Mouse (Mus musculus): ENCODE measurements around the gene Gemin7. TPM values are rescaled to one million over a fixed set of nuclear protein-coding genes. Genes with fewer than 3 reads are reported as not detected.
A peak's percentile ranks its signal among the peaks of the same experiment; 100 is the strongest.

The Gemin7 gene
- 51.6 and 52.0 TPM in 2 replicates for polyA plus RNA-seq (2012; ENCODE audit: insufficient read depth, insufficient read length, missing spikeins)

DNA sequence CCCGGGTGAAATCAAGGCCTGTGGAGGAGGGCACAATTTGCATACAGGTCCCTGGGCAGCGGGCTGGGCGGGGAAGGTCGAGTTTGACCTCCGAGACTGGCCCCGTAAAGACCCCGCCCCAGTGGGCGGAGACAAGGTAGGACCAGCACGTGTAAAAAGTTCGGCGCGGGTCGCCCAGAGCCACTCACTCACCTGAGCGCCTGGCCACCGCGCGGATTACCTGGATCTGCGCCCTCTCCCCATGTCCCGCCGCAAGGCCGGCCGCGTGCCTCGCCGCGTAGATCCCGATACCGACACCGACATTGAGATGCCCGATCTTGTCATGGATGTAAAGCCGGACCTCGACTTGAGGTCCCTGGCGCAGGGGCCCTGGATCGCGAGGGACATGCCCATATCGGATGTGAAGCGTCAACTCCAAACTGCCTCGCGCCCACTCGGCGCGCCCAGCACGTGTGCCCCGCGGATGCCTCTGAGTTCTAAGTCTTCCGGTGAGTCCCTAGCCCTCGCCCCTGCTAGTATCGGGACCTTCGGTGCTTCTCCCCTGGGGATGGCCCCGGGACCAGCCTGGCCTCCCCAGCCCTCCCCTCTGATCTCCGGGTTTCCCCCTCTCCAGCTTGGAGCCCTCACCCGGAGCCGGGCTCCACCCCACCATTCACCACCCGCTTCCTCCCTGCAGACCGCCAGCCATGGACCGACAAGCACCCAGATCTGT, at the start of gene Gemin7, which contains the start of gene Zfp296:
Gene Gemin7, minus strand, starts transcription at position 455 of the 712 bp plus-strand sequence.
Gene Zfp296, plus strand, starts transcription at position 147 of the 712 bp plus-strand sequence.
- TF ChIP-seq POLR2A (IDR thresholded peaks at IDR 0.05; ENCODE audit: borderline replicate concordance, low read depth, low read length) (no peak), CTCF (IDR thresholded peaks at IDR 0.05; ENCODE audit: low read depth, low read length) (no peak)
- Histone ChIP-seq H3K27ac (ENCODE audit: insufficient read depth, low read depth, low read length) (peak within 1 kb of the TSS; percentile 17; the same call in 1 of the 2 replicates), H3K4me1 (ENCODE audit: control insufficient read depth, insufficient read depth, low read length) (peaks cover 12% of the 10 kb centered on the region)

DNA sequence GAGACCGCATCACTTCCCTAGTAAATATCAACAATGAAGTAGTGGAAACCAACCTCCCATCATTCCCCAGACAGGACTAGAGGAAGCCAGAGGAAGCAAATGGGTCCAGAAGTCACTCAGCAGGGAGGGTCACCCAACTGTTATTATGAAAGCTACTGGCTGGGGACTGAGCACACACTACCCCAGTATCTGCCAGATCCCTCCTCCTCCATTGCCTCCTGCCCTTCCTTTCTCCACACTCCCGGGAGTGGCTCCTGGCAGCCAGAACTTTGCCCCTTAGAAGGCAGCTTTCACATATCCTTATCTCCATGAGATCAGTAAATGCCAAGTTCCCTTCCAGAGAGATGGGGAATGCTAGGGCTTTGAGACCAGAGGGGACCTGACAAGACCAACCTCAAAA, 46.0 kb upstream of the Gemin7 start:
- Histone ChIP-seq H3K4me1 (ENCODE audit: control insufficient read depth, insufficient read depth, low read length) (peaks cover 2% of the 10 kb centered on the region; the same call in 1 of the 2 replicates), H3K27ac (ENCODE audit: insufficient read depth, low read depth, low read length) (no peak overlapping the region), H3K4me3 (ENCODE audit: insufficient read depth, low read length) (no peak overlapping the region)
- no peak for TF ChIP-seq POLR2A (IDR thresholded peaks at IDR 0.05; ENCODE audit: borderline replicate concordance, low read depth, low read length)
- TF ChIP-seq CTCF (IDR thresholded peaks at IDR 0.05; ENCODE audit: low read depth, low read length): no peak

More for the DNA sequence above, at the start of gene Gemin7, which contains the start of gene Zfp296:
- peak within 1 kb of the TSS; percentile 63 for H3K4me3 ChIP-seq (ENCODE audit: insufficient read depth, low read length)

DNA sequence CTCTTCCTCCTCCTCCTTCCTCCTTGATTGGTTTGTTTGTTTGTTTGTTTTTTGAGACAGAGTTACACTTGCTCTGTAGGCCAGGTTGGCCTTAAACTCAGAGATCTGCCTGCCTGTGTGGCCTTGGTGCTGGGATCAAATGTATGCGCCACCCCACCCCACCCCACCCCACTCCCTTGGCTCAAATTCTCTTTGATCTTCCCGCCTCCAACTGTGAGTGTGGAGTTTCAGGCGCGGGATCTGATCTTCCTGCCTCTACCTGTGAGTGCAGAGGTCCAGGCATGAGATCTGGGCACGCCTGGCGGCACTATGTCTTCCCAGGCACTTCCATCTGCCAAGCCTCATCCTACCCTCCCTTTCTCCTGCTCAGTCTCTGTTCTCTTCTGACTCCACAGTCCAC, 44.8 kb upstream of the Gemin7 start:
- H3K4me1 ChIP-seq (ENCODE audit: control insufficient read depth, insufficient read depth, low read length): peaks cover 2% of the 10 kb centered on the region; the same call in 1 of the 2 replicates
- TF ChIP-seq CTCF (IDR thresholded peaks at IDR 0.05; ENCODE audit: low read depth, low read length): no peak
- no peak for TF ChIP-seq POLR2A (IDR thresholded peaks at IDR 0.05; ENCODE audit: borderline replicate concordance, low read depth, low read length)
- no peak overlapping the region for H3K4me3 ChIP-seq (ENCODE audit: insufficient read depth, low read length)

DNA sequence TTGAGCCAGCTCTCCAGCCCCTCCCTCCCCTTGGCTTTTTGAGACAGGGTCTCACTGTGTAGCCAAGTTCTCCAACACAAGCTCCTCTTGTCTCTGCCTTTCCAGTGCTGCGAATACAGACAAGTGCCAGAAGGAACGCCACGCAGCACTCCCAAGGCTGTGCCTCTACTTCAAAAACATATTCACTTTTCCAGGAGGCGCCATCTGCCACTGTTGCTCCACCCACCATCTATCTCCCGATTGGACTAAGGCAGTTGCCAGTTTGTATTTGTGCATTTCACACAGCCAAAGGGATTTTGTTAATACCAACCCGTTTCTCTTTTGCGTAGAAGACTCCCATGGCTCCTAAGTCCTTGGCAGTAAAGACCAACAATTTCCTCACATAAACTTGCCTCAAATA, 43.4 kb upstream of the Gemin7 start:
- H3K27ac ChIP-seq (ENCODE audit: insufficient read depth, low read depth, low read length): no peak overlapping the region
- no peak overlapping the region for H3K4me3 ChIP-seq (ENCODE audit: insufficient read depth, low read length)
- peaks cover 2% of the 10 kb centered on the region; the same call in 1 of the 2 replicates for H3K4me1 ChIP-seq (ENCODE audit: control insufficient read depth, insufficient read depth, low read length)
- TF ChIP-seq CTCF (IDR thresholded peaks at IDR 0.05; ENCODE audit: low read depth, low read length): no peak

More for the DNA sequence above, 44.8 kb upstream of the Gemin7 start:
- H3K27ac ChIP-seq (ENCODE audit: insufficient read depth, low read depth, low read length): no peak overlapping the region

DNA sequence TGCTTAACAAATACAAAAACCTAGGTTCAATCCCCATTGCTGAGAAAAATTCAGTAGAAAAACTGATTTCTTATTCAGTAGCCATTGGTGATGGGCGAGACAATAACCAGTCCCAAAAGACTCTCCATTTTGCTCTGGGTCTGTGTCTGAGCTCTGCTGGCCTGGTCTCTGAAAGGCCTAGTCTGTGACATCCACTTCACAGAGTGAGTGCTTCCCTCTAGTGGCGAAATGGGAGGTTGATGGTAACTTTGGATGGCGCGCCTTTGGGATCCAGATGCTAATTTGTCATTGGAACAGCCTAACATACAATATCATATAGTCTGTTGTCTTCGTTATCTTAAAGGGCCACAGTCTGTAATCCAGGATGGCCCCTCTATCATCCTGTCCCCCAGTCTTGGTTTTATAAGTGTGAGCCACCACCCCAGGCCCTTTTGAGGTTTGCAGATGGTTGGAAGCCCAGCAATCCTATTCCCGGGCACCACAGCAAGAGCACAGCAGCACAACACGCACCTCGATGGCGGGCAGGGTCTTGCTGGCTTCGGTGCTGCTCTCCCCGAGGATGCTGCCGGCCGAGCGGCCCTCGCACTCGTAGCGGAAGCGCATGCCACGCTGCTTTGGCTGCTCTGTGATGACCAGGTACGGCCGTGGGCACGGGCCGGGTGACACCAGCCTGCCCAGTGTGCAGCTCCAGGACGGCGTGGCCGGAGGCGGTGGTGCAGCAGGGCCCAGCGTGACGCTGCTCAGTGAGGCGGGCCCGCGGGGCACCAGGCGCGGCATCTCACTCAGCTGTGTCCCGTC, 41.8 kb upstream of the Gemin7 start:
- Histone ChIP-seq H3K4me1 (ENCODE audit: control insufficient read depth, insufficient read depth, low read length) (peaks cover 2% of the 10 kb centered on the region; the same call in 1 of the 2 replicates), H3K27ac (ENCODE audit: insufficient read depth, low read depth, low read length) (no peak overlapping the region), H3K4me3 (ENCODE audit: insufficient read depth, low read length) (no peak overlapping the region)
- TF ChIP-seq POLR2A (IDR thresholded peaks at IDR 0.05; ENCODE audit: borderline replicate concordance, low read depth, low read length): no peak
- peak; percentile 64 for TF ChIP-seq CTCF (IDR thresholded peaks at IDR 0.05; ENCODE audit: low read depth, low read length)

DNA sequence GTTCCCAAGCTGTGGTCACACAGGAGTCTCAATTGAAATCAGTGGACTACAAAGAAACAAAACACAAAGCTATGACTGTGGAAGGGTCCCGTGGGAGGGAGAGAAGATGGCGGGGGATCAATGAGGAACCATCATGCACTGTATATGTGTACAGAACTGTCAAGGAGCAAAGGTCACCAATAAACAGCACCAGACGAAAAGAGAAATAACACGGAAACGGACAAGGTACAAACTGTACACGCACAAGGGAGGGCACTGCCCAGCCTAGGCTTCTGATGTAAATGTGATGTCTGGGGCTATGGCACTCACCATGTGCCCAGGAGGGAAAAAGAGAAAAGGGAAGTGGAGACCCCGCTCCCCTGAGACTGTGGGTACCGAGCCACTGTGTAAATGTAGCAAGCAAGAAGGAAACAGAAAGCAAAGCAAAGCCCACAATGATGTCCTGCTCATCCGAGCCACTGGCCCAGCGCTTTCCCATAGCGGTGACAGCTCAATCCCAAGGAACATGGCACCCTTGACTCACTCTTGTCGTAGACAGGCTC, 37.7 kb upstream of the Gemin7 start:
- Histone ChIP-seq H3K4me3 (ENCODE audit: insufficient read depth, low read length) (no peak overlapping the region), H3K27ac (ENCODE audit: insufficient read depth, low read depth, low read length) (no peak overlapping the region), H3K4me1 (ENCODE audit: control insufficient read depth, insufficient read depth, low read length) (peaks cover 2% of the 10 kb centered on the region; the same call in 1 of the 2 replicates)
- TF ChIP-seq POLR2A (IDR thresholded peaks at IDR 0.05; ENCODE audit: borderline replicate concordance, low read depth, low read length) (no peak), CTCF (IDR thresholded peaks at IDR 0.05; ENCODE audit: low read depth, low read length) (no peak)

DNA sequence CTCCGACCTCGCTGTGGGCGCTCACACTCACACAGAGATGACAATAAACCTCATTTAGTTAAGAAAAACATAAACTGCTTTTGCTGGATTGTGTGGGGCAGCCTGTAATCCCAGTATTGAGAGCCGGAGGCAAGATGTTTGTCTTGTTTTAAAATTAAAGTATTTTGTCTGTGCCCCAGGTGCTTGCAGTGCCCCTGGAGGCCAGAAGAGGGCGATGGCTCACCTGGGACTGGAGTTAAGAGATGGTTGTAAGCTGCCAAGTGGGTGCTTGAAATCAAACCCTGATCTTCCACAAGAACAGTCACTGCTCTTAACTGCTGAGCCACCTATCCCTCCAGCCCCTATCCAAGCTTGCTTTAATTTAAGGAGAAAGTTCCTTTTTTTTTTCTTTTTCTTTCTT, 33.6 kb upstream of the Gemin7 start:
- H3K4me3 ChIP-seq (ENCODE audit: insufficient read depth, low read length): no peak overlapping the region
- H3K27ac ChIP-seq (ENCODE audit: insufficient read depth, low read depth, low read length): no peak overlapping the region
- H3K4me1 ChIP-seq (ENCODE audit: control insufficient read depth, insufficient read depth, low read length): no peaks in the 10 kb centered on the region
- TF ChIP-seq POLR2A (IDR thresholded peaks at IDR 0.05; ENCODE audit: borderline replicate concordance, low read depth, low read length) (no peak), CTCF (IDR thresholded peaks at IDR 0.05; ENCODE audit: low read depth, low read length) (no peak)

DNA sequence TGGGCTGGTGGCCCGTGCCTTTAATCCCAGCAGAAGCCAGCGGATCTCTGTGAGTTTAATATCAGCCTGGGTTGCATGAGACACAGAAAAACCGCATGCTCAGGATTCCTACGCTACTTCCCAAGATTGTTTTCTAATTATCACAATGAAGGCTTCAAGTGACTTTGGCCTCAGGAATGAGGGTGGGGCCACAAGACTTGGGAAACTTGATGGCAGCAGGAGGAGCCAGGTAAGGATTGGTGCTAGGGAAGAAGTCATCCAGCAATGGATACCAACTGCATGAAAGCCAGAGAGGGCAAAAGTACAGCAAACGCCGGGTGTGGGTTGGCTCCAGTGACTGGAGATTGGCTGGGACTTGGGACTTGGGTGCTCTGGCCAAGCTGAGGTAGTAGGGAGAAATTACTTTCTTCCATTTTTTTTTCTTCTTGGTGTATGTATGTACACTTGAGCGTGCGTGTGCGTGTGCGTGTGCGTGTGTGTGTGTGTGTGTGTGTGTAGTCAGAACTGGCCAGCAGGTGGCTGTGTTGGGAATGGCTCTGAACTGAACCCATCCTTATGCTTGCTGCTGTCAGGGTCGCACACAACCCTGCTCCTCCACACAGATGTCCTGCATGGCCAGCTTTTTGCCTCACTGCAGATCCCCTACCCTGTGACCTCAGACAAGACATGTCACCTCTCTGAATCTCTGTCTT, 32.4 kb upstream of the Gemin7 start:
- Histone ChIP-seq H3K4me1 (ENCODE audit: control insufficient read depth, insufficient read depth, low read length) (no peaks in the 10 kb centered on the region), H3K27ac (ENCODE audit: insufficient read depth, low read depth, low read length) (no peak overlapping the region), H3K4me3 (ENCODE audit: insufficient read depth, low read length) (no peak overlapping the region)
- TF ChIP-seq CTCF (IDR thresholded peaks at IDR 0.05; ENCODE audit: low read depth, low read length) (no peak), POLR2A (IDR thresholded peaks at IDR 0.05; ENCODE audit: borderline replicate concordance, low read depth, low read length) (no peak)

DNA sequence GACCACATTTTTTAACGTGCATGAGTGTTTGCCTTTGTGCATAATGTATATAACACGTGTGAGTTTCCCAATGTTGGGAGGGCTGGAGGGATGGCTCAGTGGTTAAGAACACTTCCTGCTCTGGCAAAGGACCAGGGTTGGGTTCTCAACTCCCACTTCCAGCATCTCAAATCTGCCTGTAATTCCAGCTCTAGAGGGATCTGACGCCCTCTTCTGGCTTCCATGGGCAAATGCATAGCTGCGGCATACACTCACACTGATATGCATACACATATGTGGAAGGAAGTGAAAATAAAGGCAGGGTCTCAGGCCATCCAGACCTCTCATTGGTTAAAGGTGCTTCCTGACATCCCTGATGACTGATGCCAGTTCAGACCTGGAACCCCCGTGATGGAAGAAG, 29.9 kb upstream of the Gemin7 start:
- Histone ChIP-seq H3K27ac (ENCODE audit: insufficient read depth, low read depth, low read length) (no peak overlapping the region), H3K4me1 (ENCODE audit: control insufficient read depth, insufficient read depth, low read length) (peaks cover 12% of the 10 kb centered on the region), H3K4me3 (ENCODE audit: insufficient read depth, low read length) (no peak overlapping the region)
- TF ChIP-seq POLR2A (IDR thresholded peaks at IDR 0.05; ENCODE audit: borderline replicate concordance, low read depth, low read length) (no peak), CTCF (IDR thresholded peaks at IDR 0.05; ENCODE audit: low read depth, low read length) (no peak)

DNA sequence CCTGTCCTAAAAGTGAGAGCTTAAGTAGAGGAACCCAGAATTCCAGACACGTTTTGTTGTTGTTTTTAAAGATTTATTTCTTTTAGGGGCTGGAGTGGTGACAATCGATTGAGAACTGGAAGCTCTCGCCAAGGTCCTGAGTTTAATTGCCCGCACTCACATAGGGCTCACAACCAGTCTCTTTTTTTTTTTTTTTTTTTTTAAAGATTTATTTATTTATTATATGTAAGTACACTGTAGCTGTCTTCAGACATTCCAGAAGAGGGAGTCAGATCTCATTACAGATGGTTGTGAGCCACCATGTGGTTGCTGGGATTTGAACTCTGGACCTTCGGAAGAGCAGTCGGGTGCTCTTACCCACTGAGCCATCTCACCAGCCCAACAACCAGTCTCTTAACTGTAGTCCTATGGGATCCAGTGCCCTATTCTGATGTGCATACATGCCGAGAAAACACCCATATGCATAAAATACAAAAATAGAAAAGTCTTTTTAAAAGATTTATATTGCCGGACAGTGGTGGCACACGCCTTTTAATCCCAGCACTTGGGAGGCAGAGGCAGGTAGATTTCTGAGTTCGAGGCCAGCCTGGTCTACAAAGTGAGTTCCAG, 27.3 kb upstream of the Gemin7 start:
- H3K4me3 ChIP-seq (ENCODE audit: insufficient read depth, low read length): peak overlapping the region; percentile 23; the same call in 1 of the 2 replicates
- peak overlapping the region; percentile 51 for H3K27ac ChIP-seq (ENCODE audit: insufficient read depth, low read depth, low read length)
- peaks cover 32% of the 10 kb centered on the region for H3K4me1 ChIP-seq (ENCODE audit: control insufficient read depth, insufficient read depth, low read length)
